Mouse (Mus musculus) embryonic facial prominence, embryonic 11.5 days (tissue): Measurements from ENCODE around the gene Ube2n. TPM values are rescaled to one million over a fixed set of nuclear protein-coding genes. Genes with fewer than 3 reads are reported as not detected.

ENCODE experiments used
- ATAC-seq: fragments of 200-750 bp; cut with Nextera tagmentation; replicated peaks from 2 replicates; pipeline ENCODE4 v1.8.0; 2017; ENCODE audit warnings: low read depth; ENCODE audit not compliant: insufficient number of reproducible peaks, low FRiP score, low TSS enrichment
- DNase-seq: peaks from one replicate; pipeline ENCODE4 v3.0.0-alpha.2; 2015; ENCODE audit warnings: low spot score
- H3K27ac ChIP-seq: fragments of 300-500 bp; sonication (generic); replicated peaks from 2 replicates; pipeline ENCODE4 v1.5.1; 2014; ENCODE audit warnings: mild to moderate bottlenecking, low read depth, low read length, control low read depth
- H3K27me3 ChIP-seq: fragments of 300-500 bp; sonication (generic); 2 replicates; pipeline ENCODE4 v1.6.1; 2014; ENCODE audit warnings: mild to moderate bottlenecking, low read length, moderate library complexity, mixed read lengths; ENCODE audit not compliant: control insufficient read depth, insufficient read depth
- H3K36me3 ChIP-seq: fragments of 300-500 bp; sonication (generic); replicated peaks from 2 replicates; pipeline ENCODE4 v1.6.1; 2014; ENCODE audit warnings: low read depth, mild to moderate bottlenecking, low read length, moderate library complexity, mixed read lengths; ENCODE audit not compliant: control insufficient read depth, insufficient read depth
- H3K4me1 ChIP-seq: fragments of 300-500 bp; sonication (generic); 2 replicates; pipeline ENCODE4 v1.6.1; 2014; ENCODE audit warnings: low read length, mixed read lengths; ENCODE audit not compliant: control insufficient read depth, insufficient read depth
- H3K4me2 ChIP-seq: fragments of 300-500 bp; sonication (generic); 2 replicates; pipeline ENCODE4 v1.6.1; 2014; ENCODE audit warnings: low read depth, mild to moderate bottlenecking, control low read depth, low read length, moderate library complexity
- H3K4me3 ChIP-seq: fragments of 300-500 bp; sonication (generic); 2 replicates; pipeline ENCODE4 v1.5.1; 2014; ENCODE audit warnings: low read depth, low read length, control low read depth
- H3K9ac ChIP-seq: fragments of 300-500 bp; sonication (generic); replicated peaks from 2 replicates; pipeline ENCODE4 v1.6.1; 2014; ENCODE audit warnings: mild to moderate bottlenecking, control low read depth, low read length
- H3K9me3 ChIP-seq: fragments of 300-500 bp; sonication (generic); replicated peaks from 2 replicates; pipeline ENCODE4 v1.6.1; 2016; ENCODE audit warnings: mild to moderate bottlenecking, low read length, inconsistent platforms, mixed read lengths; ENCODE audit not compliant: control insufficient read depth
- WGBS: fragments of 180-500 bp; shearing (Covaris S2); extraction: QIAGEN DNeasy Blood & Tissue Kit; methylation state at CpG from one replicate; pipeline ENCODE4 v1.1.7; 2014; 5-methylcytosine and 5-hydroxymethylcytosine counted together
- polyA plus RNA-seq: library from polyadenylated mRNA; unstranded; fragments of >200 nt; fragmentation: Nextera tagmentation; extraction: Ambion mirVana; gene quantifications from 2 replicates; pipeline ENCODE4 v1.2.1, GENCODE M21; 2014

Gene Ube2n
- polyA plus RNA-seq, 1 experiment from 2014 or later = 468 TPM

- no peaks in the 10 kb centered on the region for H3K36me3 ChIP-seq
- H3K4me2 ChIP-seq = no peak overlapping the region
- no peak overlapping the region for H3K9ac ChIP-seq
- H3K4me1 ChIP-seq = no peaks in the 10 kb centered on the region; the same call in 1 of the 2 replicates
- no peak overlapping the region for H3K4me3 ChIP-seq
- no peak for ATAC-seq
- no peaks in the 10 kb centered on the region for H3K27me3 ChIP-seq
- WGBS = 82% methylated on average over 4 of the region's 4 CpGs
- H3K27ac ChIP-seq = no peak overlapping the region
- DNase-seq = no peak
- no peaks in the 10 kb centered on the region for H3K9me3 ChIP-seq
Observed at GRCm38 (mm10) chr10:95574994-95575393, 60.0 kb downstream of the Ube2n start.

- Histone ChIP-seq H3K36me3 (no peaks in the 10 kb centered on the region), H3K4me1 (no peaks in the 10 kb centered on the region; the same call in 1 of the 2 replicates), H3K4me2 (no peak overlapping the region), H3K9ac (no peak overlapping the region), H3K27me3 (no peaks in the 10 kb centered on the region), H3K4me3 (no peak overlapping the region), H3K27ac (no peak overlapping the region), H3K9me3 (no peaks in the 10 kb centered on the region)
- ATAC-seq (no peak), DNase-seq (no peak)
- WGBS = 69% methylated on average over 10 of the region's 10 CpGs
Observed at GRCm38 (mm10) chr10:95575839-95576380, 61.0 kb downstream of the Ube2n start.

GRCm38 (mm10) chr10:95576876-95577566 is 62.1 kb downstream of the Ube2n start:
- Histone ChIP-seq H3K4me2 (no peak overlapping the region), H3K36me3 (no peaks in the 10 kb centered on the region), H3K9ac (no peak overlapping the region), H3K27ac (no peak overlapping the region), H3K4me3 (no peak overlapping the region), H3K9me3 (no peaks in the 10 kb centered on the region), H3K27me3 (no peaks in the 10 kb centered on the region), H3K4me1 (no peaks in the 10 kb centered on the region; the same call in 1 of the 2 replicates)
- WGBS = 59% methylated on average over 14 of the region's 14 CpGs
- no peak for ATAC-seq
- peak; percentile 28 for DNase-seq

GRCm38 (mm10) chr10:95577567-95577950 is 62.6 kb downstream of the Ube2n start:
- WGBS = 24% methylated on average over 4 of the region's 4 CpGs
- ATAC-seq = peak; percentile 39; the same call in 1 of the 2 replicates

GRCm38 (mm10) chr10:95585554-95585953 is 70.6 kb downstream of the Ube2n start:
- Histone ChIP-seq H3K27me3 (no peaks in the 10 kb centered on the region), H3K9ac (no peak overlapping the region), H3K36me3 (no peaks in the 10 kb centered on the region), H3K9me3 (no peaks in the 10 kb centered on the region), H3K4me3 (no peak overlapping the region), H3K4me1 (no peaks in the 10 kb centered on the region), H3K27ac (no peak overlapping the region), H3K4me2 (no peak overlapping the region)
- DNase-seq (no peak), ATAC-seq (no peak)
- WGBS = 91% methylated on average over 6 of the region's 6 CpGs

More at GRCm38 (mm10) chr10:95577567-95577950, 62.6 kb downstream of the Ube2n start:
- Histone ChIP-seq H3K4me2 (no peak overlapping the region), H3K36me3 (no peaks in the 10 kb centered on the region), H3K4me3 (no peak overlapping the region), H3K4me1 (no peaks in the 10 kb centered on the region; the same call in 1 of the 2 replicates), H3K27ac (no peak overlapping the region), H3K9me3 (no peaks in the 10 kb centered on the region), H3K9ac (no peak overlapping the region), H3K27me3 (no peaks in the 10 kb centered on the region)
- DNase-seq = peak; percentile 15

DNA sequence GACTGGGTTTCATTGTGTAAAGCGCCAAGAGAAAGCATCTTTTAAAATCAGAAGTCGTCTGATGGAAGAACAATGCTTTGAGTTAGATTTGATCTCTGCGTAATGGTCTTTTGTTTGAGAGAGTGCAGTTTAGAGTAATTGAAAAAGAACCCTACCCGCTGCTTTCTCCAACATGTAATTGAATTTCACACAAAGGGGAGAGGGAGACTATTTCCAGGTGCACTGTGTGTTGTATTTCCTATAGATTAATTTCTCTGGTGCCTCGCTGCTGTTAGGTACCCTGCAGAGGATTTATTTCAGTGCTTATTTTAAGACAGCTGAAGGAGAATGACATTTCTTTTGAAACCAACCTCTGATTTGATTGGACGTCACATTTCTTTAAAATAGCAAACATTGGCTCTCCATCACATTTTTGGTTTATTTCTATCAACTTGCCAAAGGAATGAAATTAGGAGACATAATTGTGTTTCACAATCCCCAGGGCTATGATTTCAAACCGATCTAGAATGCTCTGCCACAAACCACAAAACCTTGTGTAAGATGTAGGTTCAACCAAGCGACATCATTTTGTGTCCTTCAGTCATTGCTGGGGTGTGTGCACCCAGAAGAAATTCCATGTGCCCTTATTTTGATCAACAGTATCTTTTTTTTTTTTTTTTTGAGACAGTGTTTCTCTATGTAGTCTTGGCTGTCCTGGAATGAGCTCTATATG is 72.7 kb downstream of the Ube2n start:
- H3K27me3 ChIP-seq = no peaks in the 10 kb centered on the region
- no peak overlapping the region for H3K4me3 ChIP-seq
- H3K4me1 ChIP-seq = no peaks in the 10 kb centered on the region
- 65% methylated on average over 8 of the region's 8 CpGs for WGBS
- H3K27ac ChIP-seq = no peak overlapping the region
- DNase-seq (no peak), ATAC-seq (no peak)
- no peak overlapping the region for H3K4me2 ChIP-seq
- H3K9me3 ChIP-seq = no peaks in the 10 kb centered on the region
- H3K9ac ChIP-seq = no peak overlapping the region
- H3K36me3 ChIP-seq = no peaks in the 10 kb centered on the region

DNA sequence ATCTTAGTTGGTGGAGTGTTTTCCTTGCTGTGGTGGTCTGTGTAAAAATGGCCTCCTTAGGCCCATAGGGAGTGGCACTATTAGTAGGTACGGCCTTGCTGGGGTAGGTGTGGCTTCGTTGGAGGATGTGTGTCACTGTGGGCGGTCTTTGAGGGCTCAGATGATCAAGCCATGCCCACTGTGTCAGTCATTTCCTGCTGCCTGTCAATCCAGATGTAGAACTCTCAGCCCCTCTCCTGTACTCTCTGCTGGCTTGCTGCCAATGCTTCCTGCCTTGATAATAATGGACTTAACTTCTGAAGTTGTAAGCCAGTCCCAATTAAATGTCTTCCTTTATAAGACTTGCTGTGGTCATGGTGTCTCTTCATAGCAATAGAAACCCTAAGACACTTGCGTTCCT is 74.3 kb downstream of the Ube2n start:
- DNase-seq (no peak), ATAC-seq (no peak)
- no peak overlapping the region for H3K9ac ChIP-seq
- H3K27me3 ChIP-seq = no peaks in the 10 kb centered on the region
- no peak overlapping the region for H3K4me2 ChIP-seq
- H3K27ac ChIP-seq = no peak overlapping the region
- no peaks in the 10 kb centered on the region for H3K4me1 ChIP-seq
- H3K36me3 ChIP-seq = no peaks in the 10 kb centered on the region
- no peaks in the 10 kb centered on the region for H3K9me3 ChIP-seq
- H3K4me3 ChIP-seq = no peak overlapping the region
- WGBS = 84% methylated on average over 4 of the region's 4 CpGs

- ATAC-seq = no peak
- H3K36me3 ChIP-seq = no peaks in the 10 kb centered on the region
- WGBS = 88% methylated on average over 6 of the region's 6 CpGs
Observed at GRCm38 (mm10) chr10:95590196-95590595, 75.3 kb downstream of the Ube2n start.

More at GRCm38 (mm10) chr10:95590196-95590595, 75.3 kb downstream of the Ube2n start:
- no peak for DNase-seq
- Histone ChIP-seq H3K4me2 (no peak overlapping the region), H3K4me3 (no peak overlapping the region), H3K27me3 (no peaks in the 10 kb centered on the region), H3K9me3 (no peaks in the 10 kb centered on the region), H3K4me1 (no peaks in the 10 kb centered on the region), H3K27ac (no peak overlapping the region), H3K9ac (no peak overlapping the region)
